30 mouse cellular contexts compared by ENCODE assay signal in genomic region chr1:141274738-141275137, GRCm38 (mm10).
"Had no signal": no experiment of that assay in that cellular context is flagged by ENCODE, and none has a peak within 500 bp of the region (broad histone marks: within the 10 kb centered on the region; RNA-seq: fewer than 3 reads in every experiment).

No protein-coding gene starts in this region.

- DNase-seq: left cerebral cortex, postnatal 4 days; liver; liver, embryonic 13.5 days; liver, postnatal 0 days; lung, adult 18-20 months; lung, adult 2 months; lung, embryonic 14.5 days; lung, postnatal 10 days; lung, postnatal 14 days; lung, postnatal 36 days; lung, postnatal 4 days had no signal

- H3K27me3 ChIP-seq: limb, embryonic 12.5 days; limb, embryonic 13.5 days; limb, embryonic 15.5 days; liver, embryonic 12.5 days; liver, embryonic 13.5 days; liver, embryonic 15.5 days; lung, embryonic 15.5 days; megakaryocyte, embryonic 14.5 days; midbrain, embryonic 12.5 days; midbrain, embryonic 13.5 days; midbrain, embryonic 15.5 days had no signal

- ATAC-seq: liver, embryonic 12.5 days; liver, postnatal 0 days; lung, postnatal 0 days; midbrain, embryonic 13.5 days; midbrain, embryonic 15.5 days; midbrain, embryonic 16.5 days had no signal

- H3K4me2 ChIP-seq: limb, embryonic 12.5 days; limb, embryonic 13.5 days; limb, embryonic 15.5 days; liver, embryonic 11.5 days; liver, embryonic 12.5 days; liver, embryonic 13.5 days; liver, embryonic 15.5 days; lung, embryonic 14.5 days; lung, embryonic 15.5 days; midbrain, embryonic 11.5 days; midbrain, embryonic 12.5 days; midbrain, embryonic 13.5 days; midbrain, embryonic 15.5 days had no signal

- H3K9ac ChIP-seq: limb, embryonic 12.5 days; limb, embryonic 13.5 days; limb, embryonic 15.5 days; liver, embryonic 12.5 days; liver, embryonic 13.5 days; liver, embryonic 14.5 days; liver, embryonic 15.5 days; liver, postnatal 0 days; lung, embryonic 14.5 days; lung, embryonic 15.5 days; midbrain, embryonic 12.5 days; midbrain, embryonic 13.5 days; midbrain, embryonic 15.5 days had no signal

- H3K27ac ChIP-seq: limb, embryonic 10.5 days; limb, embryonic 12.5 days; limb, embryonic 13.5 days; limb, embryonic 15.5 days; liver, embryonic 12.5 days; liver, embryonic 13.5 days; liver, embryonic 14.5 days; liver, embryonic 15.5 days; lung, embryonic 15.5 days; macrophage; midbrain, embryonic 10.5 days; midbrain, embryonic 12.5 days; midbrain, embryonic 13.5 days; midbrain, embryonic 15.5 days had no signal

- H3K4me3 ChIP-seq: limb, embryonic 10.5 days; limb, embryonic 12.5 days; limb, embryonic 13.5 days; limb, embryonic 15.5 days; liver, embryonic 12.5 days; liver, embryonic 13.5 days; liver, embryonic 15.5 days; lung, embryonic 15.5 days; megakaryocyte, embryonic 14.5 days; midbrain, embryonic 10.5 days; midbrain, embryonic 12.5 days; midbrain, embryonic 13.5 days; midbrain, embryonic 15.5 days; myocyte had no signal

- H3K36me3 ChIP-seq: limb, embryonic 10.5 days; limb, embryonic 12.5 days; limb, embryonic 13.5 days; limb, embryonic 15.5 days; liver, embryonic 12.5 days; liver, embryonic 13.5 days; liver, embryonic 15.5 days; lung, embryonic 15.5 days; midbrain, embryonic 10.5 days; midbrain, embryonic 12.5 days; midbrain, embryonic 13.5 days; midbrain, embryonic 15.5 days had no signal

- H3K9me3 ChIP-seq: limb, embryonic 10.5 days; limb, embryonic 12.5 days; limb, embryonic 13.5 days; limb, embryonic 15.5 days; liver, embryonic 12.5 days; liver, embryonic 13.5 days; liver, embryonic 15.5 days; lung, embryonic 15.5 days; megakaryocyte, embryonic 14.5 days; midbrain, embryonic 10.5 days; midbrain, embryonic 12.5 days; midbrain, embryonic 13.5 days; midbrain, embryonic 15.5 days had no signal

- H3K4me1 ChIP-seq: limb, embryonic 10.5 days; limb, embryonic 12.5 days; limb, embryonic 13.5 days; limb, embryonic 15.5 days; liver, embryonic 12.5 days; liver, embryonic 13.5 days; liver, embryonic 15.5 days; lung, embryonic 15.5 days; megakaryocyte, embryonic 14.5 days; midbrain, embryonic 10.5 days; midbrain, embryonic 12.5 days; midbrain, embryonic 13.5 days; midbrain, embryonic 15.5 days had no signal
